Mouse (Mus musculus): ENCODE measurements around the gene Abca2.

Gene Abca2

DNA sequence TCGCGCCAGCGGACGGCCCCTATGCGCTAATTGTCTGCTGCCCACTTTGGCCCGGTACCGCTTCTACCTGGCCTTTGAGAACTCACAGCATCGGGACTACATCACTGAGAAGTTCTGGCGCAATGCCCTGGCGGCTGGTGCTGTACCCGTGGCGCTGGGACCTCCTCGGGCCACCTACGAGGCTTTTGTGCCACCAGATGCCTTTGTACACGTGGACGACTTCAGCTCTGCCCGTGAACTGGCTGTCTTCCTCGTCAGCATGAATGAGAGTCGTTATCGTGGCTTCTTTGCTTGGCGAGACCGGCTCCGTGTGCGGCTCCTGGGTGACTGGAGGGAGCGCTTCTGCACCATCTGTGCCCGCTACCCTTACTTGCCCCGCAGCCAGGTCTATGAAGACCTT, 3.0 kb upstream of the Abca2 start:
- no peak for DNase-seq (ENCODE audit: low spot score)

DNA sequence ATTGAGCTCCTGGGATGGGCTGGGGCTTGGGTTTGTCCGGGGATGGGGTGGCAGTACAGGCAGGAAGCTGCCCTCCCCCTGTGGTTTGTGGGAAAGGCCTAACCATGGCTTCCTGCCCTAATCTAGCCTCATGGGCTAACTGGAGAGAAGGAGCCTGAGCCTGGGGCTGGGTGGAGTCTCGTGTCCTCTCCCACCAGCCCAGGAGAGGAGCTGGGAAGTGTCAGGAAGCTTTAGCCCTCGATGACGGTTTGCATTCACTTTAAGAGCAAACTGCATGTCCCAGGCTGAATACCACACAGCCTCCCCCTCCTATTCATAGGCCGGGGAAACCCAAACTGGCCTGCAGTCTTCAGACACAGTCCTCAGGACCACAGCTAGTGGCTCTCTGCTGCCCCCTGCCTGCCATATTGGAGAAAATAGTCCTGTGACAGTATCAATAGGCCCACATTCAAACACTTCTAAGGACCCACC, 1.7 kb upstream of the Abca2 start:
- DNase-seq (ENCODE audit: low spot score), result peak; percentile 55

DNA sequence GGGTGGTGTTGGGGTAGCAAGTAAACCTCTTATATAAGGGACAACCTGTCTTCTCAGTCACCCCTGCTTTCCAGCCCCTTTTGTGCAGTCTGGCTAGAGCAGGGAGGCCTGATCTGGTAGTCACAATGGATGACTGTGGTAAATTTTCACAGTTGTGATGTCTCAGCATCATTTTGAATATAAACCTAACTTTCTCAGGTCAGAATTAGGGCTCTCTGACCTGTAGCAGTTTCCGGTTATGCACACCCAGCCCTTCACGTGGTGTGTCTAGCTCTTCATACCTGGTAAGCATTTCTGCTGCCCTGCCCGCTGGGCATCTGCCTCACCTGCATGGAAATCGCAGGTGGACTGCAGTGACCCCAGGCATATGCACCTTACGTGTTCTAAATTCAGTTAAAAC, 1.2 kb upstream of the Abca2 start:
- DNase-seq (ENCODE audit: low spot score), result no peak

DNA sequence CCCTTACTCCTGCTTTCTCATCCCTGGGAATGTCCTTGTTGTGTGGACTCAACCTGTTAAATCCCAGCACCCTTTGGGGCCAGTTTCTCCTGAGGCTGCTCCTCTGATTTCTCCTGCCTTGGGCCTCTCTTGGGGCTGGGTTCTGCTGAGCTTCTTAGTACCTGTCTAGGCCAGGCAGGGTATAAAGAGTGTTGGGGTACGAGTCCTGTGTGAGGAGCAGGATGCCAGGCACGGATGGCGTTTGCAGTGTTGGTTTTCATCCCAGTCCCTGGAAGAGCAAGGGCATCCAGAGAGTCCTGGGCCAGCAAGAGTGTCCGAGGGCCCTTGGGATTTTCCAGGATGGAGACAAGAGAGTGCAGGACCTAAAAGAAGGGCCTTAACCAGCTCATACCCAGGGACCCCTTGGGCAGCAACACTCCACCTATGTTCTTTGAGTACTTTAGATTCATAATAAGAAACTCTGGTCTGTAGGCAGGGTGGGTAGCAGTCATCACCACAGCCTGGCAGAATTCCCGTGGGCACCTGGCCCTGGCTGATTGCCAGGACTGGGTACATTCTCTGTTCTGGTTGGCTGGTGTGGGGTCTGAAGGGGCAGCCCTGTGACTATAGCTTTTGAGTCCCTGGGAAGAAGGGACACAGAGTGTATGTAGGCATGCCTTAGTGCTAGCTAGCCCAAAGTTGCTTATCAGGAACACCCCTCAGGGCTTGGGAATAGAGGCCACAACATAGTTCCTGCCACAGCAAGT, 1.1 kb downstream of the Abca2 start:
- DNase-seq (ENCODE audit: low spot score), result no peak

DNA sequence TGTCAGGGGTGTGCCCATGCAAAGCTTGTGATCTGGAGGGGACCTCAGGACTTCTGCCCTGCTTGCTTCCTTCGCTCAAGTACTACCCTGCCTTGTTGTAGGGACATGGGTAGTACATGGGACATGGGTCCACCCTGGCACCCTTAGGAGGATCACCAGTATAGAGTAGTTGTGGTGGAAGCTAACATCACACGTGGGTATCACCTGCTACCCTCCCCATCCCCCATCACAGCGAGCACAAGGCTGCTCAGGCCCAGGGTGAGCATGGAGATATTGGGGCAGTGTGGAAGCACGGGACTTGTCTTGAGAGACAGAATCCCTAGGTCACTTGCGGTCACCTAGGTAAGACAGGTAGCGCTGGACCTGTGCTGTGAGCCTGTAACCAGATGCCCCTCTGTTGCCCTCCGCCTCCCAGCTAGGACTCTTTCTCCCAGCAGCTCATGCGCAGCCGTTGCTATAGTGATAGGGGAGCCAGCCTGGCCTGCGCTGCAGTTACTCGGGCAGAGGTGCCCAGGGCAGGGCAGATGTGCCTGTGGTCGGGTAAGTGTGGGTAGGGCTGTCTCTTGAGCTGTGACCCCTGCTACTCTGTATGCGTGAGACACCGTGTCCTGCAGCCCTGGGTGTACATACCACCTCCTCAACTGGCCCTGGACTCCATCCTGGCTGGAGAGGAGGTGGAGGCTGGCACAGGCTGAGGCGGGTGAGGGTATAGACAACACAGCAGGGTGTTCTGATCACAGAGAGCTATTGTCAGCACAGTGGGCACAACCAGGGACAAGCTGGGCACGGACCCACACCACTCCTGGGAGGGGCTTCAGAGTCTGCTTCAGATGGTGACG, 2.1 kb downstream of the Abca2 start:
- DNase-seq (ENCODE audit: low spot score), result no peak

DNA sequence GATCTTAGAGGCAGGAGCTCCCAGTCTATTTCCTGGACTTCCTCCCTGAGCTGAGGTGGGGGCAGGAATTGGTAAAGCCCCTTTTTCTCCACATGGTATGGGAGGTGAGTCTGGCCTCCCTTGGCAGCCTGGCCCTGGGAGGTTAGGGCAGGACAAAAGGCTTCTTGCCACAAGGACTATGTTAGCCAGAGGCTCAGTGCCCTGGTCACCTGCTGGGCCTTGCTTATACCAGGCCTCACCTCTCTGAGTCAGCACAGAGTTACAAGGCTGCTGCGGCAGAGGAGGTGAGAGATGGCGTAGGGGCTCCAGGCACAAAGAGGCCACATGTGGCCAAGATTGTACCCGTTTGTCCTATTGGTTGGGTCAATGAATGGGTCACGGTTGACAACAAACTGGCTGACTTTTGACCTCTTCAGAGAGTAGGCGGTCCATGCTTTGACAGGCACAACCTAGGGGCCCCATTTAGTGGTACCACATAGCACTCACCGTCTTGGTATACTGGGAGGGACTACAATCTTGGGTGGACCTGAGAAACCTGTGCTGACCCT, 2.9 kb downstream of the Abca2 start:
- no peak for DNase-seq (ENCODE audit: low spot score)

DNA sequence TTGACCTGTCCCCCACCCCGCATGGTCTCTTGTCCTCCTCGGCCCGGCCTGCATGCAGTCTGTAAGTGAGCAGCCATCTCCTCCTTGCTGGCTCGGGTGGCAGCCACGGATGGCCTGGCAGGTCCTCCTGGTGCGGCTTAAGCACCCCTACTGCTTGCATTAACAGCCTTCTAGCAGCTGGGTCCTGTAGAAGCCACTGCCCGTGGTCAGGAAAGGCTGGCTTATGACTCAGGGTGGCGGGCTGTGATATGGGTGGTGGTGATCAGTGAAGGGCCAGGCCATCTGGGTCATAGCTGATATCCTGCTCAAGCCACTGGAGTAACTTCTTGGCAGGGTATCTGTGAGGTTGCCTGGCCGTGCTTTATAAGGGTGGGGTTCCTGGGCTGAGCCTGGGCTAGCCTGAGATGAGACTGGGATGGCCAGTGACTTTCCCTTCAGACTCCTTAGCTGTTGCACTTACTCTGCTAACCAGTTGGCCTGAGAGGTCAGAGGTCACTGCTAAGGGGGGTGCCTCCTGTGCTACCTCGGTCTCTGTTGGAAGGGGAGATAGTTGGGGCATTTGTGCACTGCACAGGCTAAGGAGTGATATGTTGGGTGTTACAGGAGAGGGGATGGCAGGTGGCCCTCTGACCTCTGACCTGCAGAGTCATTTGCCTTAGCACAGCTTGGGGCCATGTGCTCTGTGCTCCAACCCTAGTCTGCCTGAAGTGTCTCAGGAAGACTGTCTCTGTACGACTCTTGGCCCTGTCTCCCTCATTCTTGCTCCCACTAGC, 4.0 kb downstream of the Abca2 start:
- no peak for DNase-seq (ENCODE audit: low spot score)

DNA sequence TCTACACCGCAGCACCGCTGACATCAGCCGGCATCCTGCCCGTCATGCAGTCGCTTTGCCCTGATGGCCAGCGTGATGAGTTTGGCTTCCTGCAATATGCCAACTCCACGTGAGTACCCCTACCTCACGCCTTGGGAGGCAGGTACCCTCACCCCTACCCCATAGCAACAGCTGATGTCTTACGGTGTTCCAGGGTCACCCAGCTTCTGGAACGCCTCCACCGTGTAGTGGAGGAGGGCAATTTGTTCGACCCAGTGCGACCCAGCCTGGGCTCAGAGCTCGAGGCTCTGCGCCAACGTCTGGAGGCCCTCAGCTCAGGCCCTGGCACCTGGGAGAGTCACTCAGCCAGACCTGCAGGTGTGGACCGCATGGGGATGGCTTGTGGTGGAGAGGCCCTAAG, 4.6 kb downstream of the Abca2 start:
- DNase-seq (ENCODE audit: low spot score), result no peak

DNA sequence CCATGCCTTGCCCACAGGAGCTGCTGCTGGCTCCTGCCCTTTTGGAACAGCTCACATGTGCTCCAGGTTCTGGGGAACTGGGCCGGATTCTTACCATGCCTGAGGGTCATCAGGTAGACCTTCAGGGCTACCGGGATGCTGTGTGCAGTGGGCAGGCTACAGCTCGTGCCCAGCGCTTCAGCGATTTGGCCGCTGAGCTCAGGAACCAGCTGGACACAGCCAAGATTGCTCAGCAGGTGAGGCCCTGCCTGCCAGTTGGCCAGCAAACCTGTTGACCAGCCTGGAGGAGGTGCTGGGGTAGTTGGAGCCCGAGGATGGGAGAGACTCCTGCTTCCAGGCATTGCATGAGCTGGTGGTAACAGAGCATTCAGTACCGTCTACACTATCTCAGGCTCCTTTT, 5.8 kb downstream of the Abca2 start:
- no peak for DNase-seq (ENCODE audit: low spot score)

DNA sequence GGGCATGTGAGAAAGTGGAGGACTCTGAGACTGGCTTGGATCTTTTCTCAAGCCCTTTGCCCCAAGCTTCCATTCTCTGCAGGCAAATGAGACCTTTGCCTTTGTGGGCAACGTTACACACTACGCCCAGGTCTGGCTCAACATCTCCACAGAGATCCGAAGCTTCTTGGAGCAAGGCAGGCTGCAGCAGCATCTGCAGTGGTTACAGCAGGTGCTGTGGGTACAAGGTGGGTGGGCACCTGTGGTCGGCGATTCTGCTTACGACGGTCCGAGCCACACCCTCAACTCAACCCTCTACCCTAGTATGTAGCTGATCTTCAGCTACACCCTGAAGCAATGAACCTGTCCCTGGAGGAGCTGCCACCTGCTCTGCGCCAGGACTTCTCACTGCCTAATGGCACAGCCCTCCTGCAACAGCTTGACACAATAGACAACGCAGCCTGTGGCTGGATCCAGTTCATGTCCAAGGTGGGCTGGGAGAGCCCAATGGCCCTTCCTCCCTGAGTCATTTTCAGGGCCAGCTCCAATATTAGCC, 7.8 kb downstream of the Abca2 start:
- no peak for DNase-seq (ENCODE audit: low spot score)

DNA sequence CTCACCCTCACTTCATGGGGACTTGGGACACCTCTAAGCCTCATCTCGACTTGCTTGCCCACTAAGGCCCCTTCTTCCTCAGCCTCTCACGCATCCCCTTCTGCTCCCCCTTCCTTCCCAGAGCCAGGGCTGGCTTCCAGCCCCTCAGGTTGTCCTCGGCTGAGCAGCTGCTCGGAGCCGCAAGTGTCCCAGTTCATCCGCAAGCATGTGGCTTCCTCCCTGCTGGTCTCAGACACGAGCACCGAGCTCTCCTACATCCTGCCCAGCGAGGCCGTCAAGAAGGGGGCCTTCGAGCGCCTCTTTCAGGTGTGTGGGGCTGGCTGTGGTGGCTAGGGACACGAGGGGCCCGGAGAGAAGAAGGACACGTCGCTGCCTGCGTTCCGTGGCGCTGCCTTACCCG, 12.6 kb downstream of the Abca2 start:
- DNase-seq (ENCODE audit: low spot score), result no peak

DNA sequence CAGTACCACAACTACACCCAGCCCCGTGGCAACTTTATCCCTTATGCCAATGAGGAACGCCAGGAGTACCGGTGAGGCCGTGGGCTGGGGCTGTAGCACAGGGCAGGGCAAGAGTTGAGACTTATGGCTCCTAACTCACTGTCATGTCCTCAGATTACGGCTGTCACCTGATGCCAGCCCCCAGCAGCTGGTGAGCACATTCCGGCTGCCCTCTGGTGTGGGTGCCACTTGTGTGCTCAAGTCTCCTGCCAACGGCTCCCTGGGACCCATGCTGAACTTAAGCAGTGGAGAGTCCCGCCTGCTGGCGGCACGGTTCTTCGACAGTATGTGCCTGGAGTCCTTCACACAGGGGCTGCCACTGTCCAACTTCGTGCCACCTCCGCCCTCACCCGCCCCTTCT, 14.2 kb downstream of the Abca2 start:
- no peak for DNase-seq (ENCODE audit: low spot score)

DNA sequence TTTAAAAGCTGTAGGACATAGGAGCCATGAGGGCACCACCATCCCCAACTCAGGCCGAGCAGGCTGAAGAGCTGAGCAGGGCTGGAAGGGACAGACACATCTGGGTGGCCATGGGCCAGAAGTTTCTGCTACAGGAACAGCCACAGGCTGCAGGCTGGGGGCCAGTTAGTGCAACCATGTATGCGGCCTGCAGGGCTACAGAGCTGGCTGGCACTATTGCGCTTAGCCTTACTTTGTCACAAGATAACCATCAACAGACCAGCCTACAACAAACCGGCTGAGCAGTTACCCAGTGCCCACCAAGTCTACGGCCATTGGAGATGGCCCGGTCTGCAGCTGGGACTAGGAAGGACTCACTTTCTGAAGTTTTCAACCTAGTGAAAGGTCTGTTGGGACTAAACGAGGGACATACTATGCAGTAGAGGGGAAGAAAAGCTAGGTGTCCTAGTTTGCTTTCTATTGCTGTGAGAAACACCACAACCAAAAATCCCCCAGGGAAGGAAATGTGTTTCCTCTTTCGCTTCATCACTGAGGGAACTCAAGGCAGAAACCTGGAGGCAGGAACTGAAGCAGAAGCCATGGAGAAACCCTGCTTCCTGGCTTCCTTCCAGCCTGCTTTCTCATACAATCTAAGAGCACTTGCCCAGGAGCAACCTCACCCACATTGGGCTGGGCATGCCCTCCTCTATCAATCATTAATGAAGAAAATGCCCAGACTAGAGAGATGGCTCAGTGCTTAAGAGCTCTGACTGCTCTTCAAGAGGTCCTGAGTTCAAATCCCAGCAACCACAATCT, 22.5 kb downstream of the Abca2 start:
- DNase-seq (ENCODE audit: low spot score), result no peak

DNA sequence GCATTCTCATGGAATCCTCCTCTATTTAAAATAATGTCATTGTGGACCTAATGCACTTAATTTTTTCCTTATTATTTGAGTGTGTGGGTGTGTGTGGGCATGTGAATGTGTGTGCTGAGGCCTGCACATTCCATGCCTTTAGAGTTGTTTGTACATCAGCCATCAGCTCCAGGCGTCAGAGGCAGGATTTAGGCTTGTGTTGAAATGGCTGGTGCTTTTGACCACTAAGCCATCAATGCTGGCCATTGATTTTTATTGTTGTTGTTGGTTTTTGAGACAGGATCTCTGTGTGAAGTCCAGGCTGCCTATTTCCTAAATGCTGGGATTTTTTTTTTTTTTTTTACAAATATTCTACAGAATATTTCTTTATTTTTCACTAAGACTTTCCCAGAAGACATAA, 24.4 kb downstream of the Abca2 start:
- DNase-seq (ENCODE audit: low spot score), result no peak

DNA sequence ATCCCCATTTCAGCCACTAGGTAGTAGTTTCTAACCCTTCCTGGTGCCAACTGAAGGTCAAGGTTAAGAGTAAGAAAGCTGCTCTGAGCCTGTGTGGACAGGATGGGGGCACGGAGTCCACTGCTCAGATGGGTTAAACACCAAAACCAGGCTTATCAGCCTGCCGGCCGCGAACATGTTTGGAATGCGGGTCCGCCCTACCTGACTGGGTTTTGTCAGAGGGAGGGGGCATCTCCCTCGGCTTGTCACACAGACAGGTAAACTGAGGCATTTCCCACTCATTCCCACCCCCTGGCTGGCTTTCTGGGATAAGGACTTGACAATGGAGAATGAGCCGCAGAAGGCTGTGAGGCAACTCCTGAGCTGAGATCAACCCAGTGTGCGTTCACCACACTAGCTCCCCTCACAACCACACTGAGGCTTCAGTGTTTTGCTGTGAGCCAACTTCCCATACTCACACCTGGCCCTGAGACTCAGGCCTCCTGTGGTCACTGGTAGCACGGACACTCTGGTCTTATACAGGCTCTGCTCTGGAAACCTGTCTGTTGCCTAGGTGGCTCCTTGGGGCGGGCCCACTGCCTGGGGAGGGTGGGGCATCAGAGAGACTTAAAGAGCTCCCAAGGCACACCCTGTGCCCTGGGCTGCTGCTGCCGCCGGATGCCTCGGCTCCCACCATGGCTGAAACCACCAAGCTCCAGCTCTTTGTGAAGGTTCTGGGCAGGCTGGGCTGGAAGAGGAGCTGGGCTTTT, 27.9 kb downstream of the Abca2 start, which contains the start of gene Clic3:
Clic3 (plus strand) TSS at position 634 of the 749 bp plus-strand sequence.
- no peak for DNase-seq (ENCODE audit: low spot score)

DNA sequence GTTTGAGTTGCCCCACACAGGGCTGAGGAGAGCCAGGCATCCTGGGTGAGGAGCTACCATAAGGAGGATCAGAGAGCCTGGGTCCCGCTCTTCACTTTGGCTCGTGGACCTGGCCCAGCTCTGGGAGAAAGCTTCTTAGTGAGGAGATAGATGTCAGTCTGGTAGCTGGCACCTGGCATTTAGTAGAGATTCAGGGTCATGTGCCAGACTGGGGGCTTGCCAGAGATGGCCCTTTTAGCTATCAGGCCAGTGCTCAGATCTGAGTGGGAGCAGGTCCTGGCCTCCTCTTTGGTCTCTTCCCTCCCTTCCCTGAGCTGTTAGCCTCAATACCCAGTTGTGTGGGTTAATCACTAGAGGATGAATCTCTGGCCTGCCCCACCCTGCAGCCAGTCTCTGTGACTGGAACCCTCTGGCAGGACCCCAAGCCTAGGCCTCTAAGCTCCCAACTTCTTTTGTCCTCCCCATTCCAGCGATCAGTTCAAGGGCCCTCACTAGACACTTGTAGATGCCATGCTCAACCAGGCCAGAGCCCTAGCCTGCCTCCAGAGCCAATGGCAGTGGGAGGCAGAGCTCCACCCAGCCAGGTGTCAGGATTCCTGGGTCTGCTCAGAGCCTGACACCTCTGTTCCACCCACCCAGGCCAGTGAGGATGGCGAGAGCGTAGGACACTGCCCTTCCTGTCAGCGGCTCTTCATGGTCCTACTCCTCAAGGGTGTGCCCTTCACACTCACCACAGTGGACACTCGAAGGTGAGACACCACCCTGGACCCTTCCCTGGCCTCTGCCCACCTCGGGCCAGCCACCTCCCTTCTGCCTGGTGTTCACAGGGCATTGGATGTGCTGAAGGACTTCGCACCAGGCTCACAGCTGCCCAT, 28.8 kb downstream of the Abca2 start:
- no peak for DNase-seq (ENCODE audit: low spot score)

DNA sequence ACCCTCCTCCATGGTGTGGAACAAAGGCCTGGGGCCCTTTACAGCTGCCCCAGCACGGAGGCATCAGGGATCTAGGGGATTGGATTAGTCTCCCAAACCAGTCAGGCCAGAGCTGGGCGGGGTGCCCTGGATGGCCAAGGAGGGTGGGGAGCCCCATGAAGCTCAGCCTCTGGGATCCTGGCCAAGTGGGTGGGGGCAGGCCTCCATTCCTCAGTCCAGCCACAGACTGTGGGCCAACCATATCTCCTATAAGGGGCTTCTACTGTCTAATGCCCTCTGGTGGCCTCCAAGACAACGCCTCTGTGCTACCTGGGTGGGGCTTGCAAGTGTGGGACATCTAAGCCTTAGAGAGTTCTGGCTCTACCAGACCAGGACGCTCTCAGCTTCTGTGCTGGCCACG, 30.4 kb downstream of the Abca2 start:
- DNase-seq (ENCODE audit: low spot score), result no peak

DNA sequence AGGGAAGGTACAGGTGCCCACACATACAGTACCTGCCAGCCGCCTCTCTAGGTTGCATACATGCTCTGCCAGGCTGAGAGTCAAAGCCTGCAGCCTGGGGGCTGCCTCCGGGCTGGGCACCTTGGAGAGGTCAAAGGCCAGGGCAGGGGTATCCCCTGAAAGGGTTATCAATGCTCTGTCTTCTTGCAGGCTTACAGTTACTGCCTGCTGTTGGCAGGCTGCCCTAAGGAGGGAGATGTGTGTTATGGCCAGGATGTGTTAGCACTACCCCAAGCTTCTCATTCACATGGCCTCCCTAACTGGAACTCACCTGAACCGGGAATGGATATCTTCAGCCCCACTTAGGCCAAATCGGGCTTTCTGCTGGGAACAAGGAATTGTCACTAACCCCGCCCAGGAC, 31.6 kb downstream of the Abca2 start:
- DNase-seq (ENCODE audit: low spot score), result no peak

DNA sequence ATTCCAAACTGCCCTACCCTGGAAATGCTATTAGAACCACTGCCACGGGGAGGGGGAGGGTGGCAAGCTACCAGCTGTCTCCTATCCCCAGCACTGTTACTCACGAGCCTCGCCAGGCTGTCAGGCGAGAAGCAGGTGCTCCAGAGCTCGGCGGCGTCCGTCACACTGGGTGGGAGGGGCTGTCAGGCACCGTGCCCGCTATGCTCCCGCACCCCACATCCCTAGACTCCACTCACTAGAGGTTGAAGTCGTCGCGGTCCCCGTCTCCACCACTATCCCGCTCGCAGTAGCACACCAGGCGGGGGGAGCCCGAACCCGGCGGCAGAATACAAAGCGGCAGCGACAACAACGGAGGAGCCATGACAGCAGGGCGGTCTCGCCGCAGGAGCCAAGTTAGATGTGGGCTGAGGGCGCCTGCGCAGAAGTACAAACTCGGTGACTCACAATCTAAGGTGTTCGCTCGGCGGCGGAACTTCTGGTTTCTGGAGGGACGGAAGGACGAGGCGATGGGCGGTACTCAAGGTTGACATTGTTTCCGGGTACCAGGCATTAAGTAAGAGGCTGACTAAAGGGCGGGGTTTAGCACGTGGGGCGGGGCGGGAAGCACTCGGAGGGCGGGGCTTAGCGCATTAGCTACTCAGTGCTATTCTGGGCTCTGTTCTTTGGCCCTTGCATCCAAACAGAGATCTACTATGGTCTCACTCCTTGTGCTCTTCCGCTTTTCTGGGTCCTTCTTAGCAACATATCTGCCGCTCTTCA, 32.2 kb downstream of the Abca2 start, which contains the start of gene Paxx:
Paxx (minus strand) TSS at position 544 of the 759 bp plus-strand sequence.
- peak; percentile 77 for DNase-seq (ENCODE audit: low spot score)

All from ovary, postnatal 14 days (tissue).